Mouse (Mus musculus) ZHBTc4 (cell line): Measurements from ENCODE around the gene Etfbkmt.
"Not testable (repeated sequence)": the region's sequence is repeated elsewhere in the genome, so short reads cannot be mapped to it uniquely, and the experiment has no call there.

Experiments used
- DNase-seq: peaks from one replicate; pipeline ENCODE4 v3.0.0-alpha.2; 2011; ENCODE audit warnings: low read depth, low spot score

Etfbkmt gene

GRCm38 (mm10) chr6:149139471-149139870 lies at the start of gene Etfbkmt:
Gene Etfbkmt (plus strand): TSS chr6:149139849.
- no peak for DNase-seq

- DNase-seq: no peak
These were observed 47.2 kb upstream of the Etfbkmt start for GRCm38 (mm10) chr6:149092406-149092805.

- no peak for DNase-seq
These were observed 46.2 kb upstream of the Etfbkmt start for GRCm38 (mm10) chr6:149093465-149093864.

GRCm38 (mm10) chr6:149094555-149094954 lies 45.1 kb upstream of the Etfbkmt start:
- no peak for DNase-seq

GRCm38 (mm10) chr6:149095389-149095788 lies 44.3 kb upstream of the Etfbkmt start:
- peak; percentile 32 for DNase-seq

- no peak for DNase-seq
These were observed 43.4 kb upstream of the Etfbkmt start for GRCm38 (mm10) chr6:149096233-149096632.

GRCm38 (mm10) chr6:149097276-149097675 lies 42.4 kb upstream of the Etfbkmt start:
- DNase-seq: no peak

GRCm38 (mm10) chr6:149098993-149099392 lies 40.7 kb upstream of the Etfbkmt start:
- DNase-seq: no peak

- peak; percentile 81 for DNase-seq
These were observed 39.2 kb upstream of the Etfbkmt start for GRCm38 (mm10) chr6:149100174-149101075.

- DNase-seq: peak; percentile 81
These were observed 38.3 kb upstream of the Etfbkmt start, which contains the start of gene Dennd5b for GRCm38 (mm10) chr6:149101076-149101942. Gene Dennd5b (minus strand): TSS chr6:149101680.

GRCm38 (mm10) chr6:149101943-149102243 lies 37.8 kb upstream of the Etfbkmt start:
- DNase-seq: no peak

- DNase-seq: no peak
These were observed 36.2 kb upstream of the Etfbkmt start for GRCm38 (mm10) chr6:149103451-149103850.

- no peak for DNase-seq
These were observed 32.0 kb upstream of the Etfbkmt start for GRCm38 (mm10) chr6:149107615-149108014.

- no peak for DNase-seq
These were observed 30.7 kb upstream of the Etfbkmt start for GRCm38 (mm10) chr6:149108909-149109308.

- no peak for DNase-seq
These were observed 22.7 kb upstream of the Etfbkmt start for GRCm38 (mm10) chr6:149116992-149117391.

GRCm38 (mm10) chr6:149118935-149119334 lies 20.7 kb upstream of the Etfbkmt start:
- no peak for DNase-seq

- DNase-seq: peak; percentile 75
These were observed 19.8 kb upstream of the Etfbkmt start for GRCm38 (mm10) chr6:149119853-149120252.

GRCm38 (mm10) chr6:149123042-149123441 lies 16.6 kb upstream of the Etfbkmt start:
- DNase-seq: no peak

- DNase-seq: peak; percentile 83
These were observed 13.0 kb upstream of the Etfbkmt start for GRCm38 (mm10) chr6:149126675-149127074.

- DNase-seq: not testable (repeated sequence)
These were observed 9.8 kb upstream of the Etfbkmt start, which contains the start of gene Gm10203 for GRCm38 (mm10) chr6:149129870-149130269. Gene Gm10203 (plus strand): TSS chr6:149130170.

GRCm38 (mm10) chr6:149131111-149131510 lies 8.5 kb upstream of the Etfbkmt start:
- DNase-seq: peak; percentile 97
